Mouse (Mus musculus) left cerebral cortex, postnatal 36 days (tissue): ENCODE measurements around the gene Bri3. TPM values are rescaled to one million over a fixed set of nuclear protein-coding genes. Genes with fewer than 3 reads are reported as not detected.

Source experiments
- DNase-seq, 2 experiments: peaks; one replicate each; pipeline ENCODE4 v3.0.0; 2021 to 2022; ENCODE audit warnings: low spot score in 2 of 2, mixed read lengths in 1 of 2
- intact Hi-C: fragments of 180-260 bp; cut with DNase I; formaldehyde crosslinking; loops from one replicate; pipeline ENCODE4 v1.15.1; 2025
- total RNA-seq, 2 experiments: library from RNA; stranded (reverse); gene quantifications; 2 replicates each; pipeline ENCODE4 v1.2.3; 2021

Bri3 gene
- total RNA-seq, 2 experiments from 2014 or later: 68.4 to 79.1 TPM

GRCm38 (mm10) chr5:144257451-144258110 is 13.3 kb downstream of the Bri3 start:
- DNase-seq: no peak
- intact Hi-C loops: loop anchor here (5.0 kb wide), 1 partner anchor 35 kb away; the partner anchor contains the start of gene Tecpr1

- intact Hi-C loops: loop anchor here (5.0 kb wide), 1 partner anchor 36 kb away; the partner anchor contains the start of gene Tecpr1
- no peak for DNase-seq
Observed at GRCm38 (mm10) chr5:144258131-144258611, 13.9 kb downstream of the Bri3 start.

GRCm38 (mm10) chr5:144258687-144259086 is 14.4 kb downstream of the Bri3 start:
- DNase-seq: no peak
- intact Hi-C loops: loop anchor here (5.0 kb wide), 1 partner anchor 36 kb away; the partner anchor contains the start of gene Tecpr1

GRCm38 (mm10) chr5:144259228-144259627 is 15.0 kb downstream of the Bri3 start:
- intact Hi-C loops: loop anchor here (5.0 kb wide), 1 partner anchor 37 kb away; the partner anchor contains the start of gene Tecpr1
- DNase-seq: no peak

- intact Hi-C loops: no loop called here
- no peak for DNase-seq
Observed at GRCm38 (mm10) chr5:144260464-144260863, 16.2 kb downstream of the Bri3 start.

GRCm38 (mm10) chr5:144261309-144261708 is 17.1 kb downstream of the Bri3 start:
- intact Hi-C loops: no loop called here
- DNase-seq: no peak

- intact Hi-C loops: no loop called here
- peak in 1 of 2 experiments; percentile 38 for DNase-seq
Observed at GRCm38 (mm10) chr5:144261829-144262228, 17.6 kb downstream of the Bri3 start.

- no peak for DNase-seq
- intact Hi-C loops: no loop called here
Observed at GRCm38 (mm10) chr5:144263082-144263481, 18.8 kb downstream of the Bri3 start.

GRCm38 (mm10) chr5:144263496-144263895 is 19.3 kb downstream of the Bri3 start:
- intact Hi-C loops: no loop called here

GRCm38 (mm10) chr5:144267535-144268241 is 23.5 kb downstream of the Bri3 start:
- intact Hi-C loops: no loop called here
- no peak for DNase-seq

More at GRCm38 (mm10) chr5:144263496-144263895, 19.3 kb downstream of the Bri3 start:
- DNase-seq: no peak

GRCm38 (mm10) chr5:144269926-144270325 is 25.7 kb downstream of the Bri3 start:
- DNase-seq: no peak
- intact Hi-C loops: no loop called here

- intact Hi-C loops: no loop called here
- DNase-seq: no peak
Observed at GRCm38 (mm10) chr5:144270420-144270819, 26.2 kb downstream of the Bri3 start.

GRCm38 (mm10) chr5:144271118-144271517 is 26.9 kb downstream of the Bri3 start:
- no peak for DNase-seq
- intact Hi-C loops: no loop called here

GRCm38 (mm10) chr5:144271772-144272171 is 27.5 kb downstream of the Bri3 start:
- DNase-seq: no peak
- intact Hi-C loops: no loop called here

GRCm38 (mm10) chr5:144274904-144275303 is 30.7 kb downstream of the Bri3 start:
- intact Hi-C loops: no loop called here
- no peak for DNase-seq

GRCm38 (mm10) chr5:144276898-144277630 is 32.8 kb downstream of the Bri3 start:
- no peak for DNase-seq
- intact Hi-C loops: no loop called here

GRCm38 (mm10) chr5:144278374-144278960 is 34.2 kb downstream of the Bri3 start:
- DNase-seq: no peak
- intact Hi-C loops: no loop called here

- intact Hi-C loops: no loop called here
- DNase-seq: no peak
Observed at GRCm38 (mm10) chr5:144279081-144279541, 34.9 kb downstream of the Bri3 start.

GRCm38 (mm10) chr5:144279926-144280325 is 35.7 kb downstream of the Bri3 start:
- intact Hi-C loops: no loop called here
- no peak for DNase-seq
